Mouse (Mus musculus) lung, adult 2 months (tissue): ENCODE measurements around the gene Inpp4b.

Source experiments
- CTCF ChIP-seq: fragments of 200-500 bp; IDR thresholded peaks from 2 replicates; pipeline ENCODE4 v1.5.1; 2011; ENCODE audit warnings: mild to moderate bottlenecking, low read length, control low read depth; ENCODE audit not compliant: insufficient read depth
- POLR2A ChIP-seq: fragments of 200-500 bp; IDR thresholded peaks from 2 replicates; pipeline ENCODE4 v1.6.1; 2011; ENCODE audit warnings: low read depth, mild to moderate bottlenecking, control low read depth, low read length, borderline replicate concordance; ENCODE audit errors: extremely low read depth

- TF ChIP-seq POLR2A = no peak
- TF ChIP-seq CTCF = no peak
Measured at GRCm38 (mm10) chr8:81780921-81781675, 438.7 kb downstream of the Inpp4b start.
